Mouse (Mus musculus) liver, embryonic 11.5 days (tissue): Measurements from ENCODE around the gene Olfr449. TPM values are rescaled to one million over a fixed set of nuclear protein-coding genes. Genes with fewer than 3 reads are reported as not detected.

Experiments
- ATAC-seq: fragments of 200-750 bp; cut with Nextera tagmentation; replicated peaks from 2 replicates; pipeline ENCODE4 v1.8.0; 2017; ENCODE audit warnings: moderate number of reproducible peaks, mild to moderate bottlenecking, moderate TSS enrichment, moderate library complexity; ENCODE audit not compliant: low FRiP score
- DNase-seq: peaks from one replicate; pipeline ENCODE4 v3.0.0-alpha.2; 2017; ENCODE audit warnings: low spot score
- H3K27ac ChIP-seq: fragments of 300-500 bp; sonication (generic); 2 replicates; pipeline ENCODE4 v1.5.1; 2014; ENCODE audit warnings: mild to moderate bottlenecking, low read depth, low read length, control low read depth
- H3K27me3 ChIP-seq: fragments of 300-500 bp; sonication (generic); replicated peaks from 2 replicates; pipeline ENCODE4 v1.6.1; 2014; ENCODE audit warnings: low read length, mixed read lengths; ENCODE audit not compliant: control insufficient read depth, insufficient read depth
- H3K36me3 ChIP-seq: fragments of 300-500 bp; sonication (generic); 2 replicates; pipeline ENCODE4 v1.6.1; 2014; ENCODE audit warnings: mild to moderate bottlenecking, low read length, moderate library complexity, mixed read lengths; ENCODE audit not compliant: control insufficient read depth, insufficient read depth
- H3K4me1 ChIP-seq: fragments of 300-500 bp; sonication (generic); replicated peaks from 2 replicates; pipeline ENCODE4 v1.6.1; 2014; ENCODE audit warnings: low read length, mixed read lengths; ENCODE audit not compliant: control insufficient read depth, insufficient read depth
- H3K4me2 ChIP-seq: fragments of 300-500 bp; sonication (generic); 2 replicates; pipeline ENCODE4 v1.6.1; 2014; ENCODE audit warnings: mild to moderate bottlenecking, control low read depth, moderate library complexity
- H3K4me3 ChIP-seq: fragments of 300-500 bp; sonication (generic); 2 replicates; pipeline ENCODE4 v1.5.1; 2014; ENCODE audit warnings: low read depth, low read length, control low read depth
- H3K9ac ChIP-seq: fragments of 300-500 bp; sonication (generic); 2 replicates; pipeline ENCODE4 v1.6.1; 2014; ENCODE audit warnings: low read depth, low read length, control low read depth
- H3K9me3 ChIP-seq: fragments of 300-500 bp; sonication (generic); 2 replicates; pipeline ENCODE4 v1.6.1; 2016; ENCODE audit warnings: low read length, inconsistent platforms, mixed read lengths; ENCODE audit not compliant: control insufficient read depth
- WGBS: fragments of 180-500 bp; shearing (Covaris S2); extraction: QIAGEN DNeasy Blood & Tissue Kit; methylation state at CpG from one replicate; pipeline ENCODE4 v1.1.7; 2014; 5-methylcytosine and 5-hydroxymethylcytosine counted together
- polyA plus RNA-seq: library from polyadenylated mRNA; unstranded; fragments of >200 nt; fragmentation: Nextera tagmentation; extraction: Ambion mirVana; gene quantifications from 2 replicates; pipeline ENCODE4 v1.2.1, GENCODE M21; 2014

Gene Olfr449
- polyA plus RNA-seq = not detected in 2 replicates

GRCm38 (mm10) chr6:42834084-42834483 is at the start of gene Olfr449:
Gene Olfr449 (plus strand): TSS chr6:42834384.
- no peak within 1 kb of the TSS for H3K27ac ChIP-seq
- H3K27me3 ChIP-seq = no peaks in the 10 kb centered on the region
- H3K4me3 ChIP-seq = no peak within 1 kb of the TSS
- no peak within 1 kb of the TSS for H3K4me2 ChIP-seq
- H3K9me3 ChIP-seq = no peaks in the 10 kb centered on the region
- DNase-seq = no peak
- no peak within 1 kb of the TSS for H3K9ac ChIP-seq
- no peak for ATAC-seq
- no peaks in the 10 kb centered on the region for H3K36me3 ChIP-seq
- H3K4me1 ChIP-seq = no peaks in the 10 kb centered on the region

DNA sequence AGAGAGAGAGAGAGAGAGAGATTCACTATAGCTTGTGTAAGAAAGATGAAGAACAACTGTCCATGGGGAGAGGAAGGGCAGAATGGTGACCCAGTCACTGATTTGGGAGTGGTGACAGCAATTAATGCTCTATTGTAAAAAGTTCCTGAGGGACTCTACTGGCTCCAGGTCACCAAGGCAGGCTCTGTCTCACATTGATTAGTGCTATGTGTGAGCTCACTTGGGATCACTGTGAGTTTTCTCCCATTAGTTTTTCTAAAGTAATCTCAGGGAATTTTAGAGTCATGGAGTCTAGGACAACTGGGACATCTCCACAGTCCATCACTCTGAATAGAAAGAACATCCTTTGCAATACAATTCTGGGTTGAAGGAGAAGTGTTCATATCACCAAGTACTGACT is 49.4 kb upstream of the Olfr449 start, which contains the start of gene Olfr452:
Gene Olfr452, plus strand, starts transcription at position 301 of the 400 bp plus-strand sequence.
- H3K9me3 ChIP-seq = no peaks in the 10 kb centered on the region
- no peak within 1 kb of the TSS for H3K27ac ChIP-seq
- H3K4me1 ChIP-seq = no peaks in the 10 kb centered on the region
- DNase-seq (no peak), ATAC-seq (no peak)
- H3K4me2 ChIP-seq = no peak within 1 kb of the TSS
- no peaks in the 10 kb centered on the region for H3K27me3 ChIP-seq
- H3K4me3 ChIP-seq = no peak within 1 kb of the TSS
- no peak within 1 kb of the TSS for H3K9ac ChIP-seq
- no peaks in the 10 kb centered on the region for H3K36me3 ChIP-seq

DNA sequence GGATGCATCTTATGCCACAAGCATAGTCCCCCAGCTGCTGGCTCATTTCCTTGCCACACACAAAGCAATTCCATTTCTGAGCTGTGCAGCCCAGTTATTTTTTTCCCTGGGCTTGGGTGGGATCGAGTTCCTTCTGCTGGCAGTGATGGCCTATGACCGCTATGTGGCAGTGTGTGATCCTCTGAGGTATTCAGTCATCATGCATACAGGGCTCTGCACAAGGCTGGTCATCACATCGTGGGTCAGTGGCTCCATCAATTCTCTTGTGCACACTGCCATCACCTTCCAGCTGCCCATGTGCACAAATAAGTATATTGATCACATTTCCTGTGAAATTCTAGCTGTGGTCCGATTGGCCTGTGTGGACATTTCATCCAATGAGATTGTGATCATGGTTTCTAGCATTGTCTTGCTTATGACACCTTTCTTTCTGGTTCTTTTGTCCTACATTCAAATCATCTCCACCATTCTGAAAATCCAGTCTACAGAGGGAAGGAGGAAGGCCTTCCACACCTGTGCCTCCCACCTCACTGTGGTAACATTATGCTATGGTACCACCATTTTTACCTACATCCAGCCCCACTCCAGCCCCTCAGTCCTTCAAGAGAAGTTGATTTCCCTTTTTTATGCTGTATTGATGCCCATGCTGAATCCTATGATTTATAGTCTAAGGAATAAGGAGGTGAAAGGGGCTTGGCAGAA is 43.8 kb upstream of the Olfr449 start:
- no peaks in the 10 kb centered on the region for H3K9me3 ChIP-seq
- no peak overlapping the region for H3K4me3 ChIP-seq
- no peaks in the 10 kb centered on the region for H3K27me3 ChIP-seq
- 34% methylated on average over 4 of the region's 4 CpGs for WGBS
- no peaks in the 10 kb centered on the region for H3K4me1 ChIP-seq
- ATAC-seq (no peak), DNase-seq (no peak)
- no peaks in the 10 kb centered on the region for H3K36me3 ChIP-seq
- H3K27ac ChIP-seq = no peak overlapping the region
- no peak overlapping the region for H3K4me2 ChIP-seq
- no peak overlapping the region for H3K9ac ChIP-seq

GRCm38 (mm10) chr6:42790949-42791556 is 43.1 kb upstream of the Olfr449 start:
- H3K27ac ChIP-seq = no peak overlapping the region
- no peak for ATAC-seq
- no peak overlapping the region for H3K9ac ChIP-seq
- no peaks in the 10 kb centered on the region for H3K9me3 ChIP-seq
- H3K4me2 ChIP-seq = no peak overlapping the region
- WGBS = 81% methylated on average over 9 of the region's 9 CpGs
- no peaks in the 10 kb centered on the region for H3K36me3 ChIP-seq
- no peak for DNase-seq
- no peak overlapping the region for H3K4me3 ChIP-seq
- H3K4me1 ChIP-seq = no peaks in the 10 kb centered on the region
- no peaks in the 10 kb centered on the region for H3K27me3 ChIP-seq

DNA sequence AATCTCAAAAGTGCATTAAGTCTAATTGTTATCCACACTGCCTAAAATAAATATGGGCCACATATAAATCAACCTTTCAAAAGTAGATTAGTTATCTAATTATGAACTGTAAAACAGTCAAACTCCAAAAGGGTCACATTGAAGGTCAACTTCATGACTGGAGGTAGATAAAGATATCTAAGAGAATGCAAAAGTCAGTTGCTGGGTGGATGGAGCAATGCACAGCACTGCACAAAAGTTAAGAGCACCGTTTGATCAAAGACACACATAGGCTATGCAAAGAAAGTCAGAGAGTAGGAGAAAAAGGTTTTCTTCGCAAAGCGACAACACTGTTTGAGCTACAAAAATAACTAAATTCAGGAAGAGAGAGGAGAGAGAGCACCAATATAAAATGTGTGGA is 39.2 kb upstream of the Olfr449 start:
- Histone ChIP-seq H3K9ac (no peak overlapping the region), H3K27me3 (no peaks in the 10 kb centered on the region), H3K4me3 (no peak overlapping the region), H3K4me1 (no peaks in the 10 kb centered on the region), H3K9me3 (no peaks in the 10 kb centered on the region), H3K27ac (no peak overlapping the region), H3K4me2 (no peak overlapping the region), H3K36me3 (no peaks in the 10 kb centered on the region)
- DNase-seq (no peak), ATAC-seq (no peak)
- 87% methylated on average over 3 of the region's 3 CpGs for WGBS

- no peaks in the 10 kb centered on the region for H3K27me3 ChIP-seq
- H3K4me2 ChIP-seq = no peak within 1 kb of the TSS
- no peak within 1 kb of the TSS for H3K27ac ChIP-seq
- 73% methylated on average over 1 of the region's 1 CpGs for WGBS
- ATAC-seq (no peak), DNase-seq (no peak)
- H3K36me3 ChIP-seq = no peaks in the 10 kb centered on the region
- H3K4me3 ChIP-seq = no peak within 1 kb of the TSS
- H3K9me3 ChIP-seq = no peaks in the 10 kb centered on the region
- H3K9ac ChIP-seq = no peak within 1 kb of the TSS
- H3K4me1 ChIP-seq = no peaks in the 10 kb centered on the region
These were observed 22.5 kb upstream of the Olfr449 start, which contains the start of gene Olfr450 for GRCm38 (mm10) chr6:42811639-42812038. Gene Olfr450 (plus strand): TSS chr6:42811939.

- 10% methylated on average over 4 of the region's 4 CpGs for WGBS
- Histone ChIP-seq H3K27ac (no peak overlapping the region), H3K27me3 (no peaks in the 10 kb centered on the region), H3K4me3 (no peak overlapping the region), H3K9me3 (no peaks in the 10 kb centered on the region), H3K36me3 (no peaks in the 10 kb centered on the region), H3K9ac (no peak overlapping the region), H3K4me1 (no peaks in the 10 kb centered on the region), H3K4me2 (no peak overlapping the region)
- no peak for DNase-seq
- no peak for ATAC-seq
These were observed 26.1 kb downstream of the Olfr449 start for GRCm38 (mm10) chr6:42860222-42860819.

GRCm38 (mm10) chr6:42869695-42870094 is 35.5 kb downstream of the Olfr449 start:
- H3K36me3 ChIP-seq = no peaks in the 10 kb centered on the region
- no peaks in the 10 kb centered on the region for H3K9me3 ChIP-seq
- no peak overlapping the region for H3K9ac ChIP-seq
- no peak overlapping the region for H3K4me2 ChIP-seq
- no peak overlapping the region for H3K27ac ChIP-seq
- no peak for DNase-seq
- no peak for ATAC-seq
- no peak overlapping the region for H3K4me3 ChIP-seq
- no peaks in the 10 kb centered on the region for H3K27me3 ChIP-seq
- H3K4me1 ChIP-seq = no peaks in the 10 kb centered on the region
- WGBS = 79% methylated on average over 3 of the region's 3 CpGs

DNA sequence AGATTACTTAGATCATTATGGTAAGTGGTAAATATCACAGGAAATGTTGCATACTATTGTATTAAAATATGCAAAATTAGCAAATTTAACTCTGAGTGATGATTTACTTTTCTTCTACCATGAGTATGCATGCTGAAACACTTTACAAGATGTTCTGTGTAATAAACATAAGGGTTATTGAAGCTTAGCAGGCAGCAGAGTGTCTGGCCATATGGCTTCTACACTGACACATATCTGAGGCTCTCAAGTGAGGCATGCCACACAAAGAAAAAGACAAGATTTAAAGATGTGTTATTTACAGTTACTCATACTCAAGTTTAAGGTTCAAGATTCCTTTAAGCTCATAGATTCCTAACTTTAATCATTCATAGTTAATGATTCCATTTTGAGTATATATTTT is 42.1 kb downstream of the Olfr449 start:
- no peaks in the 10 kb centered on the region for H3K4me1 ChIP-seq
- H3K27ac ChIP-seq = no peak overlapping the region
- H3K9ac ChIP-seq = no peak overlapping the region
- no peaks in the 10 kb centered on the region for H3K27me3 ChIP-seq
- ATAC-seq = no peak
- DNase-seq = no peak
- no peak overlapping the region for H3K4me3 ChIP-seq
- no peaks in the 10 kb centered on the region for H3K36me3 ChIP-seq
- no peak overlapping the region for H3K4me2 ChIP-seq
- no peaks in the 10 kb centered on the region for H3K9me3 ChIP-seq
